Mouse (Mus musculus) heart, postnatal 36 days (tissue): ENCODE results near the gene Mlxip. TPM values are rescaled to one million over a fixed set of nuclear protein-coding genes. Genes with fewer than 3 reads are reported as not detected.

Experiments
- DNase-seq, 2 experiments: peaks; one replicate each; pipeline ENCODE4 v3.0.0; 2021 to 2022
- intact Hi-C: fragments of 180-260 bp; cut with DNase I; formaldehyde crosslinking; loops from one replicate; pipeline ENCODE4 v1.15.1; 2025
- total RNA-seq, 2 experiments: library from RNA; stranded (reverse); gene quantifications; 2 replicates each; pipeline ENCODE4 v1.2.3; 2021

Mlxip gene
- total RNA-seq, 2 experiments from 2014 or later, result 30.4 to 31.8 TPM

- DNase-seq, result no peak
- intact Hi-C loops, result no loop called here
These were observed 33.0 kb downstream of the Mlxip start for GRCm38 (mm10) chr5:123427556-123427955.

DNA sequence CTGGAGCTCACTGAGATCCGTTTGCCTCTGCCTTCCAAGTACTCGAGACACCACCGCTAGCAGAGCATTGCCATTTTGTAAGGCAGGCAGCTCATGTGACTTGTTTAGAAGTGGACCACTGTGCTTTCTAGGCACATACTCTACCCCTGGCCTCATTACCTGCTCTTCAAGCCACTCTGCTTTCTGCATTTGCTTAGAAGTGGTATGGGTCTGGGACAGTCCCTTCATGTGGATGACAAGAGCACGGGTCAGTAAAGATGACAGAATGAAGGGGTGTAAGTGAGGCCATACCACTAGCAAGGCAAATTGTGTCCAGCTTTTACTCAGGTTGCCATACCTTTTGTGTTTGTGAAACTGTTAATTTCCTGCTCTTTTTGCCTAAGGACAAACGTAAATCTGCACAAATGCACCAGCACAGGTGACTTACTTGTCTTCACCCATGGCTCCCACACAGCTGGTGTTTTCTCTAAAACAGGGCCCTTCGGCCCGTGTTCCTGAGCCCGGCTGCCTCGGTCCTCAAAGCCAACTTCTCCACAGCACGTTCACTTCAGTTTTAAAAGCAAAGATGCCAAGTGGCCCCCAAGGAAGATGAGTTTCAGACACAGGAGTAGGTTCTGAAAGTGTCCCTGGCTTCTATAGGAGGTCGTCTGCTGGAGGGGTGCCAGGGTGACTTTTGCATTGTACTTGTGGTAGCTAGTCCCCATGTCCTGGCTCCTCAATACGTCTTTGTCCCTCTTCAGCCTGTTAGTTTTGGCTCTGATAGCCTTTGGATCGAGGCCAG, 37.1 kb downstream of the Mlxip start:
- DNase-seq, result peak; percentile 80 to 82
- intact Hi-C loops, result loop anchor here (2.0 kb wide), 1 partner anchor 37 kb away; the partner anchor contains the start of gene Mlxip

- DNase-seq, result no peak
- intact Hi-C loops, result loop anchor here (2.0 kb wide), 1 partner anchor 38 kb away; the partner anchor contains the start of gene Mlxip
These were observed 37.8 kb downstream of the Mlxip start for GRCm38 (mm10) chr5:123432305-123432874.

DNA sequence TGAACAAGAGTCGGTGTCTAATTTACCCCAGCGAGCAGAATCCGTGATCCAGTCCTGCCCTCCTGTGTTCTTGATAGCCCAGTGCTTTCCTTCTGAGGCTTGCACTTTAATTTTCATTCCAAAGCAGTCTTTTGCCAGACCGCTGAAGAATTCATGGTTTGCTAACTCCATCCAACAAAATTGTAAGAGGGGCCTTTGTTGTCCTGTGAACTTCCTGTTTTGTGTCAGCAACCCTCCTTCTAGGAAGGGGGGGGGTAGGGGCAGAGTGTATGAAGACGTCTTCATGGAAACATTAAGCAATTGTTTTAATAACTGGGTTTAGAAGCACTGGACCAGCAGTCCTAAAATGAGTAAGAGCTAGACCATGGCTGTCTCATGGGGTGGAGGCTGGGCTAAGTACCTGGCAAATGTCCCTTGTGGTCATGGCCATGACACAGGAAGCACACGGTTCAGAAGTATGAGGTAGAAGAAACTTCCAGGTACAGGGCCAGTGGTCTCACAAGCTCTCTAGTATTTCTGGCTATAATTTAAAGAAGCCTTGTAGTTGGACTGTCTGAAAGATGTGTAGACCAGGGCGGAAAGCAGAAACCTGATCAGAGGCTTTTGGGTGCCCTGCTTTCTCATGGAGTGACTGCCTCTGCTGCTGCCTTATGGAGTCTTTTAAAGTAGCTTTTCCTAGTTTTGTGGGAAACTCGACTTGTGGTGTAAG, 41.6 kb downstream of the Mlxip start:
- intact Hi-C loops, result loop anchor here (1.0 to 5.0 kb wide), 4 partner anchors 59 to 194 kb away; no protein-coding TSS in a partner anchor
- peak in 1 of 2 experiments; percentile 39 for DNase-seq

GRCm38 (mm10) chr5:123436780-123437175, 42.2 kb downstream of the Mlxip start:
- intact Hi-C loops, result loop anchor here (1.0 to 5.0 kb wide), 4 partner anchors 59 to 194 kb away; no protein-coding TSS in a partner anchor
- DNase-seq, result peak; percentile 57 to 59

GRCm38 (mm10) chr5:123438381-123438780, 43.8 kb downstream of the Mlxip start:
- DNase-seq, result no peak
- intact Hi-C loops, result loop anchor here (5.0 kb wide), 2 partner anchors 151 to 196 kb away; no protein-coding TSS in a partner anchor

GRCm38 (mm10) chr5:123439312-123439711, 44.7 kb downstream of the Mlxip start:
- intact Hi-C loops, result loop anchor here (5.0 kb wide), 2 partner anchors 152 to 197 kb away; no protein-coding TSS in a partner anchor

DNA sequence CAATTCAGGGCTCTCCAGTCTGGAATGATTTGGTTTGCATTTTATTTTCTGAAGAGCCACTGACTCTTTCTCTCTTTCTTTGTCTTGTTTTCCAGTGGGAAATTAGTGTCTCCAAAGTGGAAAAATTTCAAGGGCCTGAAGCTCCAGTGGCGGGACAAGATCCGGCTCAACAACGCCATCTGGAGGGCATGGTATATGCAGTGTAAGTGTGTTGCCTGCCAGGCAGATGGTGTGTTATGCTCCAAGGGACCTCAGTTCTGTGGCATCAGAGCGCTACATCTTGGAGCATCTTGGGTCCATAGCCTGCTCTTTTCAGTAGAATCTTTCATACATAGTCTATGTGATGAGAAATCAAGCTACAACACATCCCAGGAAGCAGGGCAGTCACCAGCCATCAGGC, 45.3 kb downstream of the Mlxip start:
- intact Hi-C loops, result loop anchor here (5.0 kb wide), 4 partner anchors 82 to 198 kb away; partner anchors contain the start of gene Diablo
- DNase-seq, result no peak

More at GRCm38 (mm10) chr5:123439312-123439711, 44.7 kb downstream of the Mlxip start:
- DNase-seq, result no peak

- no peak for DNase-seq
- intact Hi-C loops, result loop anchor here (5.0 kb wide), 2 partner anchors 82 to 172 kb away; partner anchors contain the start of gene Diablo
These were observed 46.1 kb downstream of the Mlxip start for GRCm38 (mm10) chr5:123440664-123441063.

GRCm38 (mm10) chr5:123442283-123442682, 47.7 kb downstream of the Mlxip start:
- intact Hi-C loops, result loop anchor here (5.0 kb wide), 2 partner anchors 80 to 170 kb away; partner anchors contain the start of gene Diablo
- DNase-seq, result no peak

DNA sequence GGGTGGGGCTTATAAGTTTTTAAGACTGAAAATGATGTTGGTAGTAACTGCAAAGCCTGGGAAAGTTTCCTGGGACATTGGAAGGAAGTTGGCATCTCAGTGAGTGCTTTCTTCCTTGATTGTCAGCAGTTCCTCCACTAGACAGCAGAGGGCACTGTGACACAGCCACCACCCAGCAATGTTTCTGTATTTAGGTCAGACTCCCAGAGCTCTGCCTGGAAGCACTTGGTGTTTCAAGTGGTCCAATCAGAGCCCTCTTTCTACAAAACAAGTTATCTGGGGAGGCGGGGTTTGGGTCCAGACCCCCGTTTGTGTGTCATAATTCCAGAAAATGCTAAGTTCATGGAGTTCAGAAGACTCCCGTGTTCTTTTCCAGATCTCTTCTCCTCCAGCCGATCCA, 49.5 kb downstream of the Mlxip start:
- intact Hi-C loops, result loop anchor here (1.0 to 5.0 kb wide), 3 partner anchors 55 to 168 kb away; partner anchors contain the start of gene Diablo
- peak; percentile 78 to 81 for DNase-seq

GRCm38 (mm10) chr5:123444849-123445334, 50.3 kb downstream of the Mlxip start:
- intact Hi-C loops, result loop anchor here (1.0 to 5.0 kb wide), 3 partner anchors 54 to 167 kb away; partner anchors contain the start of gene Diablo
- DNase-seq, result no peak

GRCm38 (mm10) chr5:123451886-123452285, 57.3 kb downstream of the Mlxip start:
- DNase-seq, result no peak
- intact Hi-C loops, result no loop called here

DNA sequence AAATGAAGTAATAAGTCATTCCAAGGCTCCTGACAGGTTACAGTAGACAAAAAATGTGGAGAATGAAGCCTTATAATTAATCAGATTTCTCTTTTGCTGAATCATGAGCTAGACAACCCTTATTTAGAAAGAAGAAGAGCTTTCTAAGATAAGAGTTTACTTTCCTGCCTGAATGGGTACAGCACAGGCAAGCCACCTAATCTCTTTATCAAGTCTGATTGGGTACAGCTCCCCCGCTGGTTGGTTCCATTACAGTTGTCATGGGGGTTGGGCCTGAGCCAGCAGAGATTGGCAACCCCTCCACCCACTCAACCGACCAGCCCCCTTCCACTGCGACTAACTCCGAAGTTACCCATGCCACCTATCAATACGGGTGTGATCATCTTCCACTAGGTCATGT, 66.8 kb downstream of the Mlxip start:
- no peak for DNase-seq
- intact Hi-C loops, result no loop called here

DNA sequence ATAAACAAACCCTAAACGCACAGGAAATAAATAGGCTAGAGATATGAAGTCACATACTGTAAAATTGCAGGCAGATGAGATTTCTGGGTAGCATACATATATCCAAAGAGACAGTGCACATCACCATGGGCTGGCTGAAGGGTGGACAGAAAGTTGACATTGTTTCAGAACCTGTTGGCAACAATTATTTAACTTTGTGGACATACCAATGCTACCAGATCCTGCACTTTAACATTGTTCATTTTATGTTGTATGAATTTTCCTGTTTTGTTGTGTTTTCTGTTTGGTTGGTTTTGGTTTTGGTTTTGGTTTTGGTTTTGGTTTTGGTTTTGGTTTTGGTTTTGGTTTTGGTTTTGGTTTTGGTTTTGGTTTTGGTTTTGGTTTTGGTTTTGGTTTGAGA, 70.0 kb downstream of the Mlxip start:
- intact Hi-C loops, result no loop called here
- DNase-seq, result no peak

GRCm38 (mm10) chr5:123470784-123471400, 76.3 kb downstream of the Mlxip start:
- intact Hi-C loops, result no loop called here
- DNase-seq, result no peak

GRCm38 (mm10) chr5:123473817-123474216, 79.2 kb downstream of the Mlxip start:
- intact Hi-C loops, result no loop called here
- DNase-seq, result no peak

- intact Hi-C loops, result no loop called here
- no peak for DNase-seq
These were observed 93.2 kb downstream of the Mlxip start for GRCm38 (mm10) chr5:123487659-123488395.

DNA sequence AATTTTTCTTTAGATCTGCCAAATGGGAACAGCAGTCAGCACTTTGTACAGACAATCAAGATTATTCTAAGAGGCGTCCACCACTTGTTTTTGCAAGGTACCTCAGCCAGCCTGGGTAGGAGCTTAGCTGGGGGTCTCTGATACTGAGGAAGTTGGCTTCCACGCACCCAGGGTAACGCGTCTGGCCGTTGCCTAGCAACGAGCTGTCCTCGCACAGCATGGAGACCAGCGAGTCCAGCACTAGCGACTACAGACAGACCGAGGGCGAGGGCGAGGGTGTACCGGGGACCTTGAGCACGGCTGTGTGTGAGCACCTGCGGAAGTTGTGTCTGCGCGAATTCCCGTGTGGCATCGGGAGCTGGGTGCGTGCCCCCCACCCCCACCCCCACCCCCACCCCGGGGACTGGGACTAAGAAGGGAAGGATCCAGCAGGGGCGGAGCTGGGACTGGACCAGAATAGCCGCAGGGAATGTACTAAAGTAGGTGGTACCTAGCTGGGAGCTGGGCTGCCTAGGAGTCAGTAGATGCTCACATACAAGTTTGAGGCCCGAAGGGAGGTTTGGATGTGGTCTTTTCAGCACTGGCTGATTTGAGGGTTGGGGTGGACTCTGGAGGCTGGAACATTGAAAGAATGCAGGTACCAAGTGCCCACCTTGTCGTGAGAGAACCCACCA, 94.7 kb downstream of the Mlxip start, which contains the start of the genes Lrrc43 and Il31:
Gene Lrrc43 (plus strand): TSS at position 194 of the 674 bp plus-strand sequence.
Gene Il31 (minus strand): TSS at position 378 of the 674 bp plus-strand sequence.
- intact Hi-C loops, result no loop called here
- DNase-seq, result no peak
